Mouse (Mus musculus) layer of hippocampus, adult 11-12 months (tissue): ENCODE results near the gene Ahsa2.
"Not testable (repeated sequence)": the region's sequence is repeated elsewhere in the genome, so short reads cannot be mapped to it uniquely, and the experiment has no call there.

ENCODE experiments used
- DNase-seq: peaks from one replicate; pipeline ENCODE4 v3.0.0; 2022; ENCODE audit warnings: low spot score

Gene Ahsa2

DNA sequence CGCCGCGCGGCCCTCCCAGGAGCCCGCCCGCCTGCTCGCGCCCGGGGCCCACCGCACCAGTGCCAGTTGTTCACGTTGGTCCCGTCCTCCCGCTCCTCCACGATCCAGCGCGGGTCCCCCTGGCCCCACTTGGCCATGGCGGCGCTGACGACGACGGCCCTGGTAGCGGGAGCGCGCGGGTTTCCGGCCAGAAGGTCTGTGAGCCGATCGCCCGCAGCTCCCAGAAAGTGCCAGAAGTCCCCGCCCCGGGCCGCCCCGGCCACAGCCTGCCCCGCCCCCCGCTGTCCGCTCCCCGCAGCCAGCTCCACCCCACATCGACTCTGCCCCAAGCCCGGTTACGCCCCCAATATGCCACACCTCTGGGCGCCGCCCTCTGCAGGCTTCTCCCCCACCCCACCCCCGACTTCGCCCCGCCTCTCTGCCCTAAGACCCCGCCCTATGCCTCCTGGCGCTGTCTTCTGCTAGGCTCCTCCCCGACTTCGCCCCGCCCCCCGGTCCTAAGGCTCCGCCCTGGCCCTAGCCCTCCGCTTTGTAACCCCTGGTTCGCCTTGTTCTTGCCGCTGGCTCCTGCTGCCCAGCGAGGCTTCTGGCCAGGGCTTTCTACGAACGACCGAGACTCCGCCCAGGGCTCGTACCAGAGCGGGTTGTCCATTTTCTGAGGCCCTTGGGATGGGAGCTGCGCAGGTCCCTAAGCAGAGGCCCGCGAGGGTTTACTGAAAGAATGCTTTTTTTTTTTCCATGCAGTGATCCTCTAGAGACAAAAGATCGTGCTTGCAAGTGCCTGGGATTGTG, at the start of gene Ahsa2:
Gene Ahsa2, minus strand, starts transcription at position 313 of the 792 bp plus-strand sequence.
- DNase-seq, result peak; percentile 95

DNA sequence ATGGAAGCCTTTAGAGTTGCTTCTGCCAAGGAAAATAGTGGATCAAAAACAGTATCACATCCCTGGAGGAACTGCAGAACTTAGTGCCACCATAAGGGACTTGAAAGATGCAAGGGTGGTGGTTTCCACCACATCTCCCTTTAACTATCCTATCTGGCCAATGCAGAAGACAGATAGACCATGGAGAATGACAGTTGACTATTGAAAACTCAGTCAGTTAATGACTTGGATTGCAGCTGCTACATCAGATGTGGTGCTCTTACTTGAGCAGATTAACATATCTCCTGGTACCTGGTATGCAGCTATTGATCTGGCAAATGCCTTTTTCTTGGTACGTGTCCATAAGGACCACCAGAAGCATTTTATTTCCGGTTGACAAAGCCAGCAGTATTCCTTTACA, 39.6 kb upstream of the Ahsa2 start:
- DNase-seq, result no peak

DNA sequence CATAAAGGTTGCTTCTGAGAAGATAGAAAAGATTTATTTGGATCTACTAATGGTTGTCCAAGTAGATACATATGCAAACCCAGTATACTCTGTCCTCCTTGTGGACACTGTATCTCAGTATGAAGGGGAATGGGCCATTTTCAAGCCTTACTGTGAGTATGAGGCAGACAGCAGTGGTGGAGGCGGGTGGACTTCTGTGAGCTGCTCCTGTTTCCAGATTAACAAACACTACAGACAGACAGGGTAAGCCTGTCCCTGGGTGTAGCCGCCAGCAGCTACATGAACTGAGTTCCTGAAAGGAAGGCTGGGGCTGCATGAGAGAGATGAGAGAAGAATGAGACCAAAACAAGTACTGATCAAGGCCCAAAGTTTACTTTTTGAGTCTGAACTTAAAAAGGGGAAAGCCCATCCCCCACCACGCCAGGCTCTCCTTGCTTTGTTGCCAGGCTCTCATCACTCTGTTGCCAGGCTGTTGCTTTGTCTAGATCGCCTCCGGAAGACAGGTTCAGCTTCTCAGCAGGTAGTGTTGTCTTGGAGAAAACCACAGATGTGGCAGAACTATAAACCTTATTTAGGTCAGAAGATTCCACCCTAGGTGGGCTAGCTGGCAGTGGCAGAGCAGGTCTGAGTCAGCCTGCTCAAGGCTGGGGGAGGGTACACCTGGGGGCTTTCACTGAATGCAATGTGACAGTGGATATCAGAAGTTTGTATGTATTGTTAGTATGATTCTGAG, 22.8 kb upstream of the Ahsa2 start, which contains the start of gene 1700093K21Rik:
Gene 1700093K21Rik, minus strand, starts transcription at position 683 of the 733 bp plus-strand sequence.
- peak; percentile 38 for DNase-seq

DNA sequence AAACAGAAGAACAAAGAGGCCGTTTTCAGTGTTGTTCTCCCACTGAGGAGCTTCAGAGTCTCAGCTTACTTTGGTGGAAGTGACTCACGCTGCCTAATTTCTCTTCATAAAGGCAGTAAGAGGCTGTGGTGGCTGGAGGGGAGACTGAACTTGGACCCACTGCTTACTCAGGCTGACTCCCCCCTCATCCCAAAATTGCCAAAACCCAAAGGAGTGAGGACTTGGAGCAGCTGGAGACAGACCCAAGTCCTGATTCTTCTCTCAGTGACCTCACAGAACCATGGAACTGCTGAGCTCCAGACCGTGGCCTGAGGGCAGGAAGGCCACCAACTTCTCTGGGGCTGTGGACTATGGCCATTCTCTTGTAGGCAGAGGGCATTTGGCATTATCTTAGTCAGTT, 21.2 kb upstream of the Ahsa2 start:
- no peak for DNase-seq

DNA sequence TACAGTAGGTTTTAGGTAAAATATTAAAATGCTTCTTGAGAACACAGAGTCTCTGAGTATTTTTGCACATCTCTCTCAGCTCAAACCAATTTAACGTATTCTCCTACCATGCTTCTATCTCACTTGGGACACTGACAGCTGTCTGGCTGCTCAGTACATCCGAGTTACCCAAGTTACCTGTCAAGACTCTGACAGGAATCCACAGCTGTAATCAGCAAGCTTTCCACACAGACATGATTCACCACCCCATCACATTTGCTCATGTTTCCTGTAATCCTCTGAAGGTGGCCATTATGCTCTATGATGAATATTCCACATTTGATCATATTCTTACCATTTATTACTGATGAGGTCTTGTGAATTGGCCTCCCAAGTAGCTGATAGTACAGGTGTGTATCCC, 17.5 kb upstream of the Ahsa2 start:
- no peak for DNase-seq

DNA sequence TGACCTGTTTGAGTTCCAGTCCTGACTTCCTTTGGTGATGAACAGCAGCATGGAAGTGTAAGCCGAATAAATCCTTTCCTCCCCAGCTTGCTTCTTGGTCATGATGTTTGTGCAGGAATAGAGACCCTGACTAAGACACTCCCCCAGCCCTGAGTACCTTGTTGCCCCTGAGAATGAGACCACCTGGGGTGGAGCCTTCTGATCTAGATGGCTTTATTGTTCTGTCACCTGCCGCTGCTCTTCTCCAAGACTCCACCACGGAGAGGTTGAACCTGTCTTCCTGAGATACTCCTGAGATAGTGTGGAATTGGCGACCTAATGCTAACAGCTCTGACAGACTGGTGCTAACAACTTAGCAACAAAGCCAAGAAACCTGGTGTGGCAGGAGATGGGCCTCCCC, 17.0 kb upstream of the Ahsa2 start:
- not testable (repeated sequence) for DNase-seq

DNA sequence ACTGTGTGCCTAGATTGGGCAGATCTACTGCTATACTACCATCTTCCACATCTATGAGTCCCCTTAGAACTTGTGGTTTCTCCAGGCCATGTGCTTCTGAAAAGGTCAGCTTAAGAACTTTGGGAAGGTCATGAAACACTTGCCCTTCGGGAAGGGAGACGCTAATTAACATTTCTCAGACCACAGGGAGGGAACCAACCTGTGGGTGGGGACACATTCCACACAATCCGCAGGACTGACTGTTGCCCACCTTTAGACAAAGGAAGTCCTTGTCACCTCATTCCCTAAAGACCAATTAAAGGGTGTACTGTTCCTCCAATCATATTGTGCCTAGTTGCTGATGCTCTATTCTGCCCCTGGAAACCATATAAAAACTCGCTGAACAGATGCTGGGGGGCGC, 7.0 kb upstream of the Ahsa2 start:
- not testable (repeated sequence) for DNase-seq

DNA sequence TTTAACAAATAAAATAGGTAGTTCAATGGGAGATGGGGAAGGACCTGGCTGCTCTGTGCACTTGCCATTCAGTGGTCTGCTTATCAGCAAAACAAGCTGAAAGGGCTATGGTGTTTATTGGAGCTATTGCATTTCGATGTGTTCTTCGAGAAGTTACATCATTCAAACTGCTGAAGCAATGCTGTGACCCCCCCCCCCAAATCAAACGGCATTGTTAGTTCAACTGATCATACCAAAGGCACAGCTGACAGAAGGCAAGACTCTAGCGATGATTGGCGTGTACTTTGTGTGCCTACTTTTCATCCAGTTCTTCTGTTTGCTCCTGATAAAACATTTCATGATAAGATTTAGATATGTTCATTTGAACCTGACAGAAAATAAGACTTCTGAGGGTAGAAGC, 779 bp upstream of the Ahsa2 start:
- DNase-seq, result no peak

DNA sequence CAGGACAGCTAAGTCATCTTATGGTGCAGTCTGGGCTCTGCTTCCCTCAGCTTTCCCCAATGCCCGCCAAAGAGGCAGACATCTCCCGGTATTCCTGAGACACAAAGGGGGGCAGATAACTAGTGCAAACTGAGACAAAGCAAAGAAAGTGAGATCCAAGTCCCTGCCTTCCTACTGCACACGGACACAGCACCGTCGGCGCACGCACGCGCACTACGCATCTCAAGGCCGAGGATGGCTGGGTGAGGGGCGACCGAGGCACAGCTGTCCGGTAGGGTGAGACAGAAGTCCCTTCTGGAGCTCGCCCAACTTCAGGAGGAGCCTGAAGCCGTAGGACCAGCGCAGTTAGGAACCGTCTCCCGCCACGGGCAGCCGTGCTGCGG, 504 bp downstream of the Ahsa2 start:
- DNase-seq, result peak; percentile 76

DNA sequence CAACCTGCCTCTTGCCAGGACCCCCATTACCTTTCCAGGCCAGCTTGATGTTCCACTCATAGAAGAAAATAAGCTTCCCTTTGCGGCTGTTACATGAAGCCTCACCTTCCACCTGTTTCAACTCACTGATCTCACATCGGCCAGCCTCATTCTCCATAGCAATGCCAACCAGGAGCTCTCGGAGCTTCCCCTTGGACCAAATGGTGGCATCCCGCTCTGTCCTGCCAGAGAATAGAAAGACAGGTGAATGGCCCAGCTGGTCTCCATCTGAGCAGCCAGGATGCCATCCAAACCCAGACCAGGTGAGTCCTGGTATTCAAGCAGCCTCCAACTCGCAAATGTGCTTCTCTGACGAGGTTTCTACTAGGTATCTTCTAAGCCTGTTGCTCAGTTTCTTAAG, 1.2 kb downstream of the Ahsa2 start:
- no peak for DNase-seq

DNA sequence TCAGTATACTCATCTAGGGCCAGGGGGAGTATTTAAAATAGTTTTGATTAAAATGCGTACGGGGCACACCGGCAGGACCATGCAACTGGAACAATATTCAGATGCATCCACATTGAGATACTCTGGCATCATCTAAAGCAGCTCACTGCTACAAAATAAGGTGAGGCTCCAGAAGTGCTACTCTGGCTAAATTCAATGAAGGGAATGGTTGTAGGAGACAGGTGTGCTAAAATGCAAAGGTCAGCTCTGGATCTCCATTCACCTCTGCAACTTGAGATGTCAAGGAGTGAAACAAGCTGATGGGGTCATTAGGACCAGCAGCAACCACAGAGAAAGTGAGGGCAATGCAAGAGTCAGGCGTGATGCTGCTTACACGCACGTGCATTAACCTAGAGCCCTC, 2.6 kb downstream of the Ahsa2 start:
- no peak for DNase-seq

DNA sequence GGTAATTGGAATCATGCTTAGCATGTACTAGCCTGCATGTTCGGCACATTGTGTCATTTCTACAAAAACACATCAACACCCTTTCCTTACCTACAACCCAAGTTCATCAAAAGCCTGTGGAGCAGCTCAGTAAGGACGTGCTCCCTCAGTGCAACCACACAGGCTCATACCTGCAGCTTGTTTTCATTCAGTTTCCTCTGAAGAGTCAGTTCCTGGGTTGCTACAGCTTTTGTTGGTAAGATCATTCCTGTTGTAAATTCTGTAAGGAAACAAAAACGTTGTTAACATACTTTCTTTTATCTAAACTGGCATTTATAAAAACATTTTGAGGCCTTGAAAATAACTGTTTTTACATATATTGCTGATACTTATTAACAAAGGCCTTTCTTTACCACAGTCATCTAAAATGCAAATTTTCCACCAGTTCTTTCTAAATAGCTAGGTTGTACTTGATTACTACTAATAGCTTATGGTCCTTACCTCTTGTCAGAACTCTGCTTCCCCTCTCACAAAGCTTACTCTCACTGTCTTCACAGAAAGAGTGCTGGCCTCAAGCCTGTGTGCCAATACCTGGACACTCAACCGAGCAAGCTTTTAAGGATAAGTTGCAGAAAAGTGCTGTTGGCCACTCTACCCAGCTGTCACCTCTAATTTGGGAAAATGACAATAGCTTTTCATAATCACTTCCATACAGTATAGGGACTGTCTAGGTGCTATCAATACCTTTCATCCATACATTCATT, 5.6 kb downstream of the Ahsa2 start:
- no peak for DNase-seq

DNA sequence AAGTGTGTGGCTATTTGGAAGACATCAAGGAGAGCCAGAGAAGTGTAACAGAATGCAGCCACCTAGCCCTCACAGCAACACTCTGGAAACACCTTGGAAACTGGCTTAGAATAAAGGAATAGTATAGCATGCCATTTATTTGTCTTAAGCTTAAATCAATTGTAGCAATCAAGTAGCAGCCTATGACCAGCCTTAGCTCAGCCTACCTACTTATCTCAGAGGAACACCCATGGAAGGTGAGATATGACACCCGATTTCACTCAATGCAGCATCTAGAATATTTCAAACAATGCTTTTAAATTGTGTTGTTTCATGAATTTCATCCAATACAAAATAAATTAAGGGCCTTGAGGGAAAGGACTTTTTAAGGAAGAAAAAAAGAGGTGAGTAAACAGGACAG, 7.9 kb downstream of the Ahsa2 start:
- no peak for DNase-seq

DNA sequence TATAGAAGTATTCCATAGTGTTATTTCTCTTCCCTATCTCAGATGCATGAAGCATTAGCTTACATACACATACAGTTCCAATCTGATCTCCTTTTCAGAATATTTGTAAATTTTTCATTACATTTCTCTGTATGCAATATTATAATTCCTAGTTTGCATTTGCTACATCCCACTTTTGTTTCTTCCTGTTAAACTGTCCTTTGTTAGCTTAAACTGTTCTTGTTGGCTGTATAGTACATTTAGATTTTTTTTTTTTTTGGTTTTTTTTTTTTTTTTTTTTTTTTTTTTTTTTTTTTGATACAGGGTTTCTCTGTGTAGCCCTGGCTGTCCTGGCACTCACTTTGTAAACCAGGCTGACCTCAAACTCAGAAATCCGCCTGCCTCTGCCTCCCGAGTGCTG, 32.0 kb downstream of the Ahsa2 start:
- not testable (repeated sequence) for DNase-seq
